Mouse (Mus musculus): ENCODE measurements around the gene Itgb2.

Itgb2 gene

GRCm38 (mm10) chr10:77516379-77516951, 13.6 kb upstream of the Itgb2 start:
- CTCF ChIA-PET = interaction anchor here (0.9 to 1.4 kb wide), 5 partner anchors 12 to 258 kb away, joined by 3 to 4 read pairs (median 3); partner anchors contain the start of genes Itgb2 and Pofut2

GRCm38 (mm10) chr10:77517066-77517620, 12.9 kb upstream of the Itgb2 start:
- CTCF ChIA-PET = interaction anchor here (0.5 to 1.4 kb wide), 7 partner anchors 11 to 258 kb away, joined by 3 to 4 read pairs (median 3); partner anchors contain the start of genes Itgb2 and Pofut2

- CTCF ChIA-PET = interaction anchor here (0.6 to 1.4 kb wide), 4 partner anchors 11 to 25 kb away, joined by 3 to 4 read pairs (median 3); partner anchors contain the start of gene Itgb2
Measured at GRCm38 (mm10) chr10:77517801-77518200, 12.3 kb upstream of the Itgb2 start.

GRCm38 (mm10) chr10:77519191-77519590, 10.9 kb upstream of the Itgb2 start:
- CTCF ChIA-PET = no interaction called here

- CTCF ChIA-PET = no interaction called here
Measured at GRCm38 (mm10) chr10:77520497-77520896, 9.6 kb upstream of the Itgb2 start.

- CTCF ChIA-PET = interaction anchor here (0.6 to 1.0 kb wide), 3 partner anchors 21 to 769 kb away, joined by 3 to 5 read pairs (median 3); no protein-coding TSS in a partner anchor
Measured at GRCm38 (mm10) chr10:77522021-77522731, 7.9 kb upstream of the Itgb2 start.

GRCm38 (mm10) chr10:77522746-77523145, 7.3 kb upstream of the Itgb2 start:
- CTCF ChIA-PET = interaction anchor here (0.6 kb wide), 1 partner anchor 768 kb away, joined by 5 read pairs; no protein-coding TSS in a partner anchor

GRCm38 (mm10) chr10:77523321-77523720, 6.7 kb upstream of the Itgb2 start:
- CTCF ChIA-PET = no interaction called here

- CTCF ChIA-PET = no interaction called here
Measured at GRCm38 (mm10) chr10:77526488-77526887, 3.6 kb upstream of the Itgb2 start.

- CTCF ChIA-PET = interaction anchor here (0.7 to 0.9 kb wide), 4 partner anchors 11 to 83 kb away, joined by 3 to 6 read pairs (median 5); no protein-coding TSS in a partner anchor
Measured at GRCm38 (mm10) chr10:77528634-77529033, 1.4 kb upstream of the Itgb2 start.

- CTCF ChIA-PET = interaction anchor here (1.6 kb wide), 1 partner anchor 14 kb away, joined by 4 read pairs; no protein-coding TSS in a partner anchor
Measured at GRCm38 (mm10) chr10:77531026-77532019, 1.3 kb downstream of the Itgb2 start.

- CTCF ChIA-PET = interaction anchor here (0.6 kb wide), 1 partner anchor 75 kb away, joined by 8 read pairs; no protein-coding TSS in a partner anchor
Measured at GRCm38 (mm10) chr10:77532020-77532413, 2.0 kb downstream of the Itgb2 start.

- CTCF ChIA-PET = interaction anchor here (0.6 kb wide), 1 partner anchor 797 kb away, joined by 3 read pairs; no protein-coding TSS in a partner anchor
Measured at GRCm38 (mm10) chr10:77536727-77537126, 6.7 kb downstream of the Itgb2 start.

- CTCF ChIA-PET = no interaction called here
Measured at GRCm38 (mm10) chr10:77537215-77538209, 7.5 kb downstream of the Itgb2 start.

GRCm38 (mm10) chr10:77539320-77539945, 9.4 kb downstream of the Itgb2 start:
- CTCF ChIA-PET = interaction anchor here (0.5 to 0.9 kb wide), 3 partner anchors 22 to 625 kb away, joined by 3 read pairs; no protein-coding TSS in a partner anchor

GRCm38 (mm10) chr10:77540576-77541102, 10.6 kb downstream of the Itgb2 start:
- CTCF ChIA-PET = no interaction called here

- CTCF ChIA-PET = no interaction called here
Measured at GRCm38 (mm10) chr10:77541864-77542666, 12.0 kb downstream of the Itgb2 start.

- CTCF ChIA-PET = interaction anchor here (0.7 to 1.0 kb wide), 3 partner anchors 21 to 862 kb away, joined by 3 to 12 read pairs (median 3); no protein-coding TSS in a partner anchor
Measured at GRCm38 (mm10) chr10:77543226-77543625, 13.2 kb downstream of the Itgb2 start.

Data from spleen, embryonic (tissue).